Mouse (Mus musculus) stomach, embryonic 14.5 days (tissue): ENCODE results near the gene Gorasp2. TPM values are rescaled to one million over a fixed set of nuclear protein-coding genes. Genes with fewer than 3 reads are reported as not detected.
A peak's percentile ranks its signal among the peaks of the same experiment; 100 is the strongest.

Source experiments
- ATAC-seq: fragments of 200-750 bp; cut with Nextera tagmentation; 2 replicates; pipeline ENCODE4 v1.8.0; 2017; ENCODE audit warnings: low read depth, moderate TSS enrichment; ENCODE audit not compliant: insufficient number of reproducible peaks, insufficient read depth, low FRiP score
- H3K27ac ChIP-seq: fragments of 300-500 bp; sonication (generic); 2 replicates; pipeline ENCODE4 v1.5.1; 2014; ENCODE audit warnings: mild to moderate bottlenecking, low read length, moderate library complexity, mixed read lengths
- H3K27me3 ChIP-seq: fragments of 300-500 bp; sonication (generic); 2 replicates; pipeline ENCODE4 v1.6.1; 2014; ENCODE audit warnings: low read length, control low read depth, mixed read lengths; ENCODE audit not compliant: control insufficient read depth, insufficient read depth
- H3K36me3 ChIP-seq: fragments of 300-500 bp; sonication (generic); 2 replicates; pipeline ENCODE4 v1.6.1; 2014; ENCODE audit warnings: mild to moderate bottlenecking, control low read depth, low read length, moderate library complexity, mixed read lengths; ENCODE audit not compliant: control insufficient read depth, insufficient read depth
- H3K4me1 ChIP-seq: fragments of 300-500 bp; sonication (generic); 2 replicates; pipeline ENCODE4 v1.6.1; 2014; ENCODE audit warnings: low read length, control low read depth, mixed read lengths; ENCODE audit not compliant: control insufficient read depth, insufficient read depth
- H3K4me2 ChIP-seq: fragments of 300-500 bp; sonication (generic); replicated peaks from 2 replicates; pipeline ENCODE4 v1.6.1; 2014; ENCODE audit warnings: low read depth, low read length, control low read depth
- H3K4me3 ChIP-seq: fragments of 300-500 bp; sonication (generic); 2 replicates; pipeline ENCODE4 v1.5.1; 2014; ENCODE audit warnings: low read depth, low read length, control low read depth
- H3K9ac ChIP-seq: fragments of 300-500 bp; sonication (generic); replicated peaks from 2 replicates; pipeline ENCODE4 v1.6.1; 2014; ENCODE audit warnings: low read depth, mild to moderate bottlenecking, control low read depth, low read length, moderate library complexity, mixed read lengths
- H3K9me3 ChIP-seq: fragments of 300-500 bp; sonication (generic); 2 replicates; pipeline ENCODE4 v1.6.1; 2016; ENCODE audit warnings: low read depth, low read length, control low read depth; ENCODE audit not compliant: control insufficient read depth
- whole genome bisulfite sequencing: fragments of 180-500 bp; shearing (Covaris S2); extraction: QIAGEN DNeasy Blood & Tissue Kit; methylation state at CpG from one replicate; pipeline ENCODE4 v1.1.7; 2014; 5-methylcytosine and 5-hydroxymethylcytosine counted together
- polyA plus RNA-seq: library from polyadenylated mRNA; unstranded; fragments of >200 nt; fragmentation: Nextera tagmentation; extraction: Ambion mirVana; gene quantifications from 2 replicates; pipeline ENCODE4 v1.2.1, GENCODE M21; 2014

The Gorasp2 gene
- polyA plus RNA-seq, 1 experiment from 2014 or later = 172 TPM

DNA sequence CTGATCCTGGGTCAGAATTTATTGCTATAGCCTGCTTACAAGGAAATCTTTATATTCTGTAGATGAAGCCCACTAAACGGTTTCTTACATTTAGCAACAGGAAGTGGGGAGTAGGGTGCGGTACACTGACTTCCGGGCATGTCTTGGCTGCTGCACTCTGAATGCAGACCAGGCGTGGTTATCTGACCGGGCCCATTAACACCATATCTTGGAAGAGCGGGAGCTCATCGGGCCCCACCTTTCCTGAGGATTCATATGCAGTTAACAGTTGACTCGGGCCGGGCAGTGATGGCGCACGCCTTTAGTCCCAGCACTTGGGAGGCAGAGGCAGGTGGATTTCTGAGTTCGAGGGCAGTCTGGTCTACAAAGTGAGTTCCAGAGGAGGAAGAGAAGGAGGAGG is 33.0 kb upstream of the Gorasp2 start:
- WGBS = 87% methylated on average over 12 of the region's 12 CpGs
- no peaks in the 10 kb centered on the region for H3K36me3 ChIP-seq
- no peak overlapping the region for H3K4me2 ChIP-seq
- no peak overlapping the region for H3K4me3 ChIP-seq
- H3K27me3 ChIP-seq = no peaks in the 10 kb centered on the region
- peaks cover 5% of the 10 kb centered on the region; the same call in 1 of the 2 replicates for H3K9me3 ChIP-seq
- no peak overlapping the region for H3K27ac ChIP-seq
- peaks cover 8% of the 10 kb centered on the region; the same call in 1 of the 2 replicates for H3K4me1 ChIP-seq
- no peak for ATAC-seq
- H3K9ac ChIP-seq = no peak overlapping the region

GRCm38 (mm10) chr2:70629339-70629761 is 32.0 kb upstream of the Gorasp2 start:
- H3K36me3 ChIP-seq = no peaks in the 10 kb centered on the region
- no peak overlapping the region for H3K9ac ChIP-seq
- H3K4me1 ChIP-seq = peaks cover 8% of the 10 kb centered on the region; the same call in 1 of the 2 replicates
- no peak overlapping the region for H3K27ac ChIP-seq
- WGBS = 11% methylated on average over 10 of the region's 10 CpGs
- H3K27me3 ChIP-seq = no peaks in the 10 kb centered on the region
- peaks cover 5% of the 10 kb centered on the region; the same call in 1 of the 2 replicates for H3K9me3 ChIP-seq
- H3K4me2 ChIP-seq = peak overlapping the region; percentile 33
- ATAC-seq = peak; percentile 84; the same call in 1 of the 2 replicates
- 0 out of 2 replicates have a peak overlapping the region, but pooled peaks have one; percentile 8 for H3K4me3 ChIP-seq

- peak; percentile 59; the same call in 1 of the 2 replicates for ATAC-seq
- H3K4me3 ChIP-seq = no peak overlapping the region
- H3K9ac ChIP-seq = no peak overlapping the region
- no peaks in the 10 kb centered on the region for H3K36me3 ChIP-seq
- H3K4me2 ChIP-seq = peak overlapping the region; percentile 33
- H3K27ac ChIP-seq = no peak overlapping the region
- H3K9me3 ChIP-seq = peaks cover 5% of the 10 kb centered on the region; the same call in 1 of the 2 replicates
- H3K4me1 ChIP-seq = peaks cover 8% of the 10 kb centered on the region; the same call in 1 of the 2 replicates
- 72% methylated on average over 3 of the region's 3 CpGs for WGBS
- no peaks in the 10 kb centered on the region for H3K27me3 ChIP-seq
Measured at GRCm38 (mm10) chr2:70629921-70630320, 31.5 kb upstream of the Gorasp2 start.

DNA sequence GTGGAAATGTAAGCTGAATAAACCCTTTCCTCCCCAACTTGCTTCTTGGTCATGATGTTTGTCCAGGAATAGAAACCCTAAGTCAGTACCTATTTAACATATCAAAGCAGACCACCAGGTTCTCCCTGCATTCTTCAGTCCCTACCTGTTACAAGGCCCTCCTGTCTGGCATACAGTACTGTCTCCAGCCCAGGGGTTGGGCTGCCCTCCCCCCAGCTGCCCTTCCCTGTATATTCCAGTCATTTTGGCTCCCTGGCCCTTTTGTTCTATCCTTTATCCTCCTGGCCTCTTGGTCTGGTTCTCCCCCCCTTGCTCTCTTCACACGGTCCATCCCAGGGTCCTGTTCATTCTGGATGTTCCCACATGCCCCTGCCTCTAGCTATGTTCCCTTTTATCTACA is 30.1 kb upstream of the Gorasp2 start:
- no peaks in the 10 kb centered on the region for H3K36me3 ChIP-seq
- H3K9me3 ChIP-seq = peaks cover 5% of the 10 kb centered on the region; the same call in 1 of the 2 replicates
- peaks cover 8% of the 10 kb centered on the region; the same call in 1 of the 2 replicates for H3K4me1 ChIP-seq
- no peak overlapping the region for H3K4me2 ChIP-seq
- no peak overlapping the region for H3K4me3 ChIP-seq
- H3K9ac ChIP-seq = no peak overlapping the region
- 77% methylated on average over 1 of the region's 1 CpGs for WGBS
- no peaks in the 10 kb centered on the region for H3K27me3 ChIP-seq
- no peak for ATAC-seq
- H3K27ac ChIP-seq = no peak overlapping the region

DNA sequence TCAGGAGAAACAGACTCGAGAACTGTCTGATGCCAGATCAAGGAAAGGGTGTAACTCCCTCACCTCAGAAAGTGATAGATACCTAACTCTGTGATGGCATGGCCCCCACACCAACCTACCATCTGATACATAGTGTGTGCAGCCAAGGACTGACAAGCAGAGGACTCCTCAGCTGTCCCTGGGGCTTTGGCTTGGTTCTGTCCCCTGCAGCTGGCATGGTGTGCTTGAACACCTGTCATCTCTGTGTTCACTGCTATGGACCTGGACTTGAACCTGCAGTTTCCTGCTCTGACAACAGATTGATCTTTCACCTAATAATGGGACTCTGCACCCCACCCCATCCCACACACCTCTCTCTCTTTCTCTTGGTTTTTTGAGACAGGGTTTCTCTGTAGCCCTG is 29.0 kb upstream of the Gorasp2 start:
- no peak for ATAC-seq
- Histone ChIP-seq H3K4me3 (no peak overlapping the region), H3K27me3 (no peaks in the 10 kb centered on the region), H3K27ac (no peak overlapping the region), H3K4me1 (peaks cover 8% of the 10 kb centered on the region; the same call in 1 of the 2 replicates), H3K9me3 (peaks cover 2% of the 10 kb centered on the region; the same call in 1 of the 2 replicates), H3K4me2 (no peak overlapping the region), H3K36me3 (no peaks in the 10 kb centered on the region), H3K9ac (no peak overlapping the region)
- WGBS = 76% methylated on average over 1 of the region's 1 CpGs

GRCm38 (mm10) chr2:70634028-70634690 is 27.2 kb upstream of the Gorasp2 start:
- H3K9ac ChIP-seq = no peak overlapping the region
- no peaks in the 10 kb centered on the region for H3K9me3 ChIP-seq
- no peaks in the 10 kb centered on the region for H3K36me3 ChIP-seq
- no peak overlapping the region for H3K27ac ChIP-seq
- no peaks in the 10 kb centered on the region for H3K27me3 ChIP-seq
- no peak overlapping the region for H3K4me3 ChIP-seq
- H3K4me1 ChIP-seq = peaks cover 8% of the 10 kb centered on the region; the same call in 1 of the 2 replicates
- H3K4me2 ChIP-seq = no peak overlapping the region
- no peak for ATAC-seq
- WGBS = 82% methylated on average over 5 of the region's 5 CpGs

- no peaks in the 10 kb centered on the region for H3K9me3 ChIP-seq
- no peak overlapping the region for H3K9ac ChIP-seq
- no peaks in the 10 kb centered on the region for H3K27me3 ChIP-seq
- H3K4me1 ChIP-seq = no peaks in the 10 kb centered on the region
- no peaks in the 10 kb centered on the region for H3K36me3 ChIP-seq
- H3K4me3 ChIP-seq = no peak overlapping the region
- no peak overlapping the region for H3K27ac ChIP-seq
- no peak overlapping the region for H3K4me2 ChIP-seq
- ATAC-seq = no peak
Measured at GRCm38 (mm10) chr2:70640968-70641367, 20.4 kb upstream of the Gorasp2 start.

DNA sequence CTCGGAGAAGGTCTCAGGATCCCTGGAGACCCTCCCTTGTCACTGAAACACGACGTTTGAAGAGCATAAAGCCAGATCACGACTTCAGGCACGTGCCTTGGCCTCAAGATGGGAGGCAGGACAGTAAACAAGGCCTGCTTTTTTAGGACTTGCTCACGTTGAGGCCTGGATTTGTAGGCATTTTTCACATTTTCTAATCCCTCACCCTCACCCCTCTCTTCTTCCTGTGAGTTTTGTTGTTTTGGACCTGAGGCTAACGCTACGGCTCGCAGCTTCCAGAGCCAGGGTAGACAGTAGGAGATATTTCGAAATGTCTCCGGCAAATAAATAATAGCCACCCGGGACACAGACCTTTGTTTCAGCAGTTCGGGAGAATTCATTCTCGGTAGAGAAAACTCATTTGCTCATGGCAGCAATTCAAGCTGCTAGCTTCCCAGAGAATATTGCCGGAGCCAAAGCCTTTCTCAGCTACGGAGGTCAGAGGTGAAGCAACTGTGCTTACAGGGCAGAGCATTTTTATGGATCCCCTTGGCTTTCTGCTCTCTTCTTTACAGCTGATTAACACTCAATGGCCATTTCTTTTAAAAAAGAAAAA is 18.3 kb upstream of the Gorasp2 start:
- H3K27ac ChIP-seq = no peak overlapping the region
- no peaks in the 10 kb centered on the region for H3K27me3 ChIP-seq
- no peaks in the 10 kb centered on the region for H3K9me3 ChIP-seq
- H3K4me3 ChIP-seq = no peak overlapping the region
- H3K9ac ChIP-seq = no peak overlapping the region
- no peak overlapping the region for H3K4me2 ChIP-seq
- no peaks in the 10 kb centered on the region for H3K4me1 ChIP-seq
- H3K36me3 ChIP-seq = no peaks in the 10 kb centered on the region
- WGBS = 58% methylated on average over 16 of the region's 16 CpGs
- ATAC-seq = no peak
